Mouse (Mus musculus) 416B (cell line): Measurements from ENCODE around the gene Btbd9.

Experiments
- DNase-seq: peaks from one replicate; pipeline ENCODE4 v3.0.0; 2011; ENCODE audit warnings: low read depth

The Btbd9 gene

DNA sequence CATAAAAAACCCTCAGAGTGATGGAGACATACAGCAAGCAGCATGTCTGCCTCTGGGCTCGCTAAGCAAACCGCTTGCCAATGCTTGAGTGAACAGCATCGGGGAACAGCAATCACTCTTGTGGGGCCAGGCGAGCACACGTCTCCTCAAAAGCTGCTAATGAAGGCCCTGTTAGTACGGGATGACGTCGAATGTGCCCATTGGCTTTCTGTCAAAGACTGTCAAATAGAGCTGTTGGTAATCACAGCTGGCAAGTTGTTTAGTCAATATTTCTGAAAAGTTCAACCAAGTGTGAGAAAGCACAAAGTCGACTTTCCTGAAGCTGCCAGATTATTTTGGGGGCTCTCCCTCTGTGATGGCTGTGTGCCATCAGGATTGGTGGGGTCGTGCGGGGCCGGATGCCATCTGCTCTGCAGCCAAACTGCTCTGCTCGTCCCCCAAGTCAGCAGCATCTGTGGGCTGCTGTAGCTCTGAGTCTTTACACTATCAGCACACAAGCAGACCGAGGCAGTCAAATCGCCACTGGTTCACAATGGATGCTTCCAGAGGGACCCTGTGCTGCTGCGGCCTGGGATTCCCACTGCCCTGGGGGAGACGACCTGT is 334.5 kb downstream of the Btbd9 start:
- DNase-seq, result no peak

DNA sequence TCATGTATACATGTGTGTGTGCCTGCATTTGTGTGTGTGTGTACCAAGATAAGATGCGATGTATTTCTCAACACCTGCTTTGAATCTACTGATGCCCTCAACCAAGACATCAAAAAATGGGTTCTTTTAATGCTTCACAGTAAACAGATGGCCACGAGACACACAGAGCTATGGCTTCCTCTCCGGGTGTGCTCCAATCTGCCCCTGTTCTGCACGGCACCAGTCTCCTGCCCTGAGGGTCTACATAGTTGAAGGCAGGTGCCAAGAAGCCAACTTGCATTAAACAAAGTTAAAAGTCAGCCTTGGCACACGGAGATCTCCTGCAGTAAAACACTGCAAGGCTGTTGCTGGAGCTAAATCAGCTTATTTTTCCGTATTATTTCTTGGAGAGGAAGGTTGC is 335.2 kb downstream of the Btbd9 start:
- DNase-seq, result no peak

GRCm38 (mm10) chr17:30240659-30241058 is 335.6 kb downstream of the Btbd9 start:
- no peak for DNase-seq

DNA sequence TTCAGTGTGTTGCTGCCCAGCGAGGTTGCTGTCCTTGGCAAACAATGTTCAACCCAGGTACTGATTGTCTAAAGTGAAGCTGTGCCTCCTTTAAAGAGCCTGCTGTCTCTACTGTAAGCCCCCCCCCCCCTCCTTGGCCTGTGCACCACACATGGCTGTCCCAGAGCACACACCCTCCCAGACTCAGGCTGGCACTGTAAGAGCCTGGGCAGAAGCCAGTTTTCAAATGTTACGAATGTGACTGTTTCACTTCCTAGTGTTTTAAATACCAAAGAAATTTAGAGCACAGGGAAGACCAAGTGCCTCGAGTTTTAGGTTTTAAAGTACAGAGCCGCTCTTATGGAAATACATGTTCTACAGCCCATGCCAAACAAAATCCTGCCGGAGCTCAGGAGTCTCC is 336.8 kb downstream of the Btbd9 start:
- no peak for DNase-seq

DNA sequence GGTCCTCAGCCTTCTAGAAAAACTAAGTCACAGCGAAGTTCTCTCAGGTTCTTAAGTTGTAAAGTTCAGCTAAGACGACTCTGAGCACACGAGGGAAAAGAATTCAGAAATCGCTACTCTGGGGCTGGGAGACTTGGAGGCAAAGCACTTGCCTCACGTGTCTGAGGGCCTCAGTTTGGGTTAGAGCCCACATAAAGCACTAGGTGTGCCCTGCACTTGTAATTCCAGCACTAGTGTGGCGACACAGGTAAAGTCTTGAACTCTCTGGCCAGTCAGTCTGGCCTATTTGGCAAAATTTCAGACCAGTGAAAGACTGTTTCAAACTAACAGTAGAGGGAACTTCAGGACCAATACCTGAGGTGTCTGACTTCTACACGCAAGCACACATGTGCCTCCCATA is 338.7 kb downstream of the Btbd9 start:
- DNase-seq, result no peak

- no peak for DNase-seq
Observed at GRCm38 (mm10) chr17:30236611-30237010, 339.7 kb downstream of the Btbd9 start.

- DNase-seq, result peak; percentile 46
Observed at GRCm38 (mm10) chr17:30235380-30235779, 340.9 kb downstream of the Btbd9 start.

- no peak for DNase-seq
Observed at GRCm38 (mm10) chr17:30232698-30233097, 343.6 kb downstream of the Btbd9 start.

- no peak for DNase-seq
Observed at GRCm38 (mm10) chr17:30231483-30231882, 344.8 kb downstream of the Btbd9 start.

DNA sequence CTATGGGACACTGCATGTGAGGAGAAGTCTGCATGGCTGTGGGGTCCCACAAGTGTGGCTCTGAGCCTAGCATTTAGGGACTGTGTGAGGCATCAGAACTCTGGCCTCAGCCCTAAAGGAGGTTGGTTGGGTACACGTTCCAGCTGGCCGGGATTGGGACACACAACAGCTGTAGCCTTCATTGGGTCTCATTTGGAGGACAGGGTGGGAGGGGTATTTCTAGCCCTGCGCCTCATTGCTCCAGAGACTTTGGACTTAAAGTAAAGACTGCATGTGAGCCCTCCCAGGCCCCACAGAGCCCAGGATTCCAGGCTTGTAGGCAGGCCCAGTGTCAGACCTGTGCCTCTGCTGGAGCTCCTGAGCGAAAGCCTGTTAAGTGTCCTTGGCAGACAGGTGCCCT is 345.9 kb downstream of the Btbd9 start:
- no peak for DNase-seq

DNA sequence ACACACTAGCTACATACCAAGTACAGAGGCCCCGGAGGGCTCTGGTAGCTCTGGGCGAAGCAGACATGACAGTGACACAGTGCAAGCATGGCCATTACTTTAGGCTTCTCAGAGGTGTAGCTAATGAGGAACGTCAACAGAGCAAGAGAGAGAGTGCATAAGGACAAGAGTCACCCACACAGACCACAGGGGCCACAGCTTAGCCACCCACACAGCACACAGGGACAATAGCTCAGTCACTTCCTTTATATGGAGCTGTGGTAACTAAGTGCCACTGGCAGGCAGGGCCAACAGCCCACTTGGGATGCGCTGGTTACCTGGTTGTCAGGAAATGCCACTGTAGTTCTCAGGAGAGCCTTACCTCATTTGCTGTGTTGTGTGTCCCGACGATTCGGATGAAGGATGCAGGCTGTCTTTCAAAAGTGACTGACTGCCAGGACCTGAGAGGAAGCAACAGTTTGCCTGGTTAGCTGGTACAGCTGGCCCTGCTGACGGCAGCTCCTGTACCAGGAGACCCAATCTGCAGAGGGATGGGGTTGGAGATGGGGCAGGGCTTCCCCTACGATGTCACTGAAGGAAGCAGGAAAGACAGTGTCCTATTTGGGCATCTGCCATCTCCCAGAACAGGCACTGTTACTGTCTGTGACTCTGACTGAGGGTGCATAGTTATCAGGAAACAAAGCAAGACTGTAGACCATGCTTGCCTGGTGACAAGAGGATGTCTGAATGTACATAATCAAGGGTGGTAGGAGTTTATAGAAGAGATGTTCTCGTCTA is 347.7 kb downstream of the Btbd9 start:
- DNase-seq, result peak; percentile 44

DNA sequence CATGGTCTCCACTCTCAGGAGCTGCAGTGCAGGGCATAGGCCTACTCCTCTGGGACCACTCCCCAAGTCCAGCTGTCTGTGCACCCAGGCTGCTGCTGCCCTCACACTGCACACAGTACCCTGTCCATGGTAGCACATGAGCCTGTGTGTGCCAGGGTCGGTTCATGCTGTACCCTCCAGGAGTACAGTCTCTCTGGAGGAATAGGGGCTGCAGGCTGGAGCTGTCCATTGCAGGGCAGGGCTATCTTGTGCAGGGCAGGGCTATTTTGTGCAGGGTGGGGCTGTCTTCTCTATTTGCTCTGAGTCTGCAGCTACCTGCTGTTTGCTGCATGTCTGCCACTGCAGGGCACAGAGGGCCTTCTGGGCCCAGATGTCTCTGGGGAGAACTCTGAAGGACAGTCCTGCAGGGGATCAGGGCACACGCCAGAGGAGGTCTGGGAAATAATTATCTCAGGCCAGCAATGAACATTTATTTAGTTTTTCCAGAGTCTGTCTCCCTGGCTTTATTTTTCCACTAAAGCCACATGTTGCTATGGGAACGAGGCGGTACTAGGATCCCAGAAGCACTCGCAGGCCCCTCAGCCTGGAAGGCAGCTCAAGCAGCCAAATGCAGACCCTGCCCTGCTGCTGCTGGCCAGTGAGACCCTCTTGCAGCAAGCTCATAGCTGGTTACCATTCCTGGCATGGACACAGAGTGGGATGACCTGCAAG is 351.1 kb downstream of the Btbd9 start:
- no peak for DNase-seq

DNA sequence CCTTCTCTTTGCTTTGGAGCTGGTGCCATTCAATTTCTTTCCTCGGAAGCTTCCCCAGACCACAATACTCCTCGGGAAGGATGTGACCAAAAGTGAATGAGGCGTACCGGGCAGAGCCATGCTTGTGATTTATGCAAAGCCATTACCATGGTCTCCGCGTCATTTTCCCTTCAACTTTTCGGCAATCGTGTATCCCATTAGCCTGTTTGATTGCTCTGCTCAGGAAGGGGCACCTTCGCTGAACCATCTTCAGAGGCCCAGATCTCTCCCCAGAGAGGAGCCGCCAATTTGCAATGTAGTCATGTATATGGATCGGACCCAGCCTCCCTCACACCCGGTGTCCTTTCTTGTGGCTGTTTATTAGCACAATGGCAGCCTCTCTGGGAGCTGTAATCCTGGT is 353.5 kb downstream of the Btbd9 start:
- DNase-seq, result no peak

DNA sequence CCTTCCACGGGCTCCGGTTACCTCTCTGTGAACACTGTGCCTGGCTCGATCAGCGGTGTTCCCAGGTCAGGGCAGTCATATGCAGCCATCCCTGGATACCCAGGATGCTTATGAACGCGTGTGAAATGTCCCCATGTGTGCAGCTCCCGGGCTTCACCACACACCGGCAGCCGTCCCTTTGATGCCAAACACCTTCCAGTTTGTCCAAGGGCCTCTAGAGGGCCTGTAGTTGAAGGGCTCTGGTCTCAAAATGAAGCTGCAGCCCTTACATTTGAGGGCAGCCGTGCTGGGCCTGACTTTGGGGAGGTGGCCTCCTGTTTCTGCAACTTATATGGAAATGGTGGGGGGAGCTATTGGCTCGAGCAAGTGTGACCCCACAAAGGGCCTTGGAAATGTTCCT is 353.9 kb downstream of the Btbd9 start:
- no peak for DNase-seq

DNA sequence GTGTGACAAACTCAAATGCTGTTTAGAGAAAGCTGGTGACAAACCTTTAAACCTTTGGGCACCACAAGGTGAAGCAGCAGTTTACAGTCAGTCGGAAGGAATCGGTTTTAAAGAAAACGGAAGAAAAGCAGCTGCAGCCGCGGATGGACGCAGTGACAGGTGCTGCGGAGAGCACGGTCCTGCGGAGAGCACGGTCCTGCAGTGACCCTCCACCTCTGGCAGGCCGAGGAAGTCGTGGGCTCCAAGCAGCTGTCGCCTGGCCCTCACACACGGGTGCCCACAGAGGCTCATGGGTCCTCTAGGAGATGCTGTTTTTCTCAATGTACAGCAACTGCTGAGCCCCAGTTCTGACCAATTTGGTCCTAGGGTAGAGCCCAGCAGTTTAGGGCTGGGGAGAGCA is 354.6 kb downstream of the Btbd9 start:
- no peak for DNase-seq

DNA sequence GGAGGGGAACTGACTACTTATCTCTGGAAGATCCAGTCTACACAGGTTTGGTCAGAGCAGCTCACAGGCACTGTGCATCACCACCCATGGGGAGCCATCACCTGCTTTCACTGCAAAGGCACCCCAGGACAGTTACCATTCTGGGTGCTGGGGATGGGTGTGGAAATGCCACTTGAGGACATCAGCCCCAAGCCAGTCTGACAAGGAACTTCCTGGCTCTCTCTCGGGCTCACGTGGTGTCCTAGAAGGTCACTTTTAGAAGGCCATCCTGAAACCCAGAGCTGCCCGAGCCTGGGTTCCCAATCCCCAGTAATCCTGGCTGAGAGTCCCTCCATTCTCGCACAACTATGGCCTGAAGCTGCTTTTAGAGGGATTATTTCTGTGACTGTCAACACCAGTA is 360.5 kb downstream of the Btbd9 start:
- no peak for DNase-seq

DNA sequence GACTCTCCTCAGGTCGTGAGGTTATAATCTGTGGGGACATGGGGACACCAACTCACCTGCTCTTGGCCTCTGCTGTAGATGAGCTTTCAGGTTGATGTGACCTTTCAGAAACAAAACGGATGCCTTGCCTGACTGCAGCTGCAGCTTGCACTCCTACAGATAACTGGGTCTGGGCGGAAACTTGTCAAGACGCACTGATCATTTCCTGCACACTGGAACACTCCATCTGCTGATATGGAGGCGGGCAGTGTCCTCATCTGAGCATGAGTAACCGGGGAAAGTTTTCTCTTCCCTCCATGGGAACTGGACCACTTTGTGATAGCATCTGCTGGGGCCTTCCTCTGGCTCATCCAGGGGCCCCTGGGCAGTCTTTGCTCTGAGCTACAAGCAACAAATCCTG is 361.9 kb downstream of the Btbd9 start:
- DNase-seq, result no peak

GRCm38 (mm10) chr17:30213371-30213770 is 362.9 kb downstream of the Btbd9 start:
- DNase-seq, result no peak

DNA sequence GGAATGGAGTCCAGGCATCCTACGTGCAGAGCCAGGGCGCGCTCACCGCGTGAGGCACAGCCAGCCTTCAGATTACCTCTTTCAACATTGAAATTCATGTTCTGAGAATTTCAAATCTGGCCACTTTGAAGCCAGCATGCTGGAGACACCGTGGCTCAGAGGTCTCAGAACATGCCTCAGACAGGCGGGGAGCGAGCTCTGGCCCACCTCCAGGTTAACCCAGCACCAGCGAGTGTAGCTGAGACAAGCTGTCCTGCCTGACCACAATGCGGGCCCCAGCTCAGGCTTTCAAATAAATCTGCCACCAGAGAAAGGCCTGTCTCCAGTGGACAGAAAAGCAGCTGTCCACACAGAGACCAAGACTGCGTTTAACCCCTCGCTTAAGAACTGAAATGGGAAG is 363.6 kb downstream of the Btbd9 start:
- DNase-seq, result no peak

- DNase-seq, result no peak
Observed at GRCm38 (mm10) chr17:30210936-30211335, 365.4 kb downstream of the Btbd9 start.

GRCm38 (mm10) chr17:30210262-30210661 is 366.0 kb downstream of the Btbd9 start:
- no peak for DNase-seq

DNA sequence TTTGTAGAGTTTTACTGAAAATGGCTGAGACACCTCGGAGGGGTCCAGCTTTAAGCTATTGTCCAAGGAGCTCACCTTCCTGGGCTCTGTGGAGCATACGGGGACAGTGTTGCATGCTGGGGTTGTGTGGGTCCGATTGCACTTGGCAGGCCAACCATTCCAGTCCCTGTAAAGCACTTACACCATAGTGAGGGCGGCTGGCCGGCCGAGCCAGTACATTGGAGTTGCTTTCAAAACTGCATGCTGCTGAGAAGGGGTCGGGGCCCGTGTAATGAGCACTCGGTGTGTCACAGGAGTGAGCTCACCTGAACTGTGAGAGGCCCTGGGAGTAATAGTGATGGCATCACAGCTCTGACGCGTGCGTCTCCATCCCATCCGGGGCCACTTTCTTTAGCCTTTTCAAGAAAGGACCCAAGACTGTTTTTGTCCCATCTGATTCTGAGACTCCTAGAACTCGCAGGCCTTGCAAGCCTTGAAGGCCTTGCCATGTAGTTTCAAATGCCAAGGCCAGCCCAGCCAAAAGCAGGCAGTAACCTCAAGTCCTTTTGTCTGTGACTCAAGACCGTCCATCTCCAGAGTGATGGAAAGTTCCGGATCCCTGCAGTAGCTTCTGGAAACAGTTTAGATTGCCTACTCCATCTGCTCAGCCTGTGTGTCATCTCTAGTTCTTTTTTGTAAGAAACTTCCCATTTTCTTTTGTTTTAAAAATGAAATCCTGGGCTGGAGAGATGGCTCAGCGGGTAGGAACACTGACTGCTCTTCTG is 371.0 kb downstream of the Btbd9 start:
- no peak for DNase-seq

- no peak for DNase-seq
Observed at GRCm38 (mm10) chr17:30200283-30200682, 376.0 kb downstream of the Btbd9 start.
